Mouse (Mus musculus): ENCODE measurements at regions not wholly inside any gene's neighbourhood (a gene's known extent, or its start where the extent isn't known, plus 50 kb on each side); places are given as distances from the start of the nearest gene placed in this dataset.

GRCm38 (mm10) chr13:110978022-110978421 is 276.8 kb upstream of the Actbl2 start:
- WGBS = 85% methylated on average over 3 of the region's 3 CpGs
- Histone ChIP-seq H3K4me2 (no peak overlapping the region), H3K9ac (no peak overlapping the region), H3K27me3 (no peaks in the 10 kb centered on the region), H3K27ac (no peak overlapping the region), H3K9me3 (no peaks in the 10 kb centered on the region), H3K4me1 (no peaks in the 10 kb centered on the region), H3K4me3 (no peak overlapping the region), H3K36me3 (no peaks in the 10 kb centered on the region)
- ATAC-seq (ENCODE audit: insufficient number of reproducible peaks, low FRiP score, low TSS enrichment, low read depth) = no peak

DNA sequence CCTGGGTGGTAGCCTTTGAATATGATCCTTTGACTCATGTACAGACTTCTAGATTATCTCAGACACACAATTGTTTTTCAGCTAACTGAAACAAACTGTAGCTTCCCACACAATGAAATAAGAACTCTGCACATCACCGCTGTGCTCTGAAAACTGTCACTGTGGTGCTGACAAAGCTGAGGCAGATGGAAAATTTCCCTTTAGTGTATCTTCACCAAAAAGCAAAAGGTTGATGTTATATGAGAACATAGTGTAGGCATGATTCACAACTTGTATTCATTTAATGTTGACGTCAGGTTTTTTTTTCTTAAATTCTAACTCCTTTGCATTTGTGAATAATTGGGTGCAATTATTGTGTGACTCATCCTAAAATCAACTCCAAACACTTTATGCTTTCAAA is 264.1 kb upstream of the Actbl2 start:
- H3K9ac ChIP-seq = no peak overlapping the region
- no peaks in the 10 kb centered on the region for H3K4me1 ChIP-seq
- no peaks in the 10 kb centered on the region for H3K27me3 ChIP-seq
- H3K4me2 ChIP-seq = no peak overlapping the region
- H3K27ac ChIP-seq = no peak overlapping the region
- ATAC-seq (ENCODE audit: insufficient number of reproducible peaks, low FRiP score, low TSS enrichment, low read depth) = no peak
- WGBS = 82% methylated on average over 2 of the region's 2 CpGs
- no peaks in the 10 kb centered on the region for H3K9me3 ChIP-seq
- no peaks in the 10 kb centered on the region for H3K36me3 ChIP-seq
- H3K4me3 ChIP-seq = no peak overlapping the region

DNA sequence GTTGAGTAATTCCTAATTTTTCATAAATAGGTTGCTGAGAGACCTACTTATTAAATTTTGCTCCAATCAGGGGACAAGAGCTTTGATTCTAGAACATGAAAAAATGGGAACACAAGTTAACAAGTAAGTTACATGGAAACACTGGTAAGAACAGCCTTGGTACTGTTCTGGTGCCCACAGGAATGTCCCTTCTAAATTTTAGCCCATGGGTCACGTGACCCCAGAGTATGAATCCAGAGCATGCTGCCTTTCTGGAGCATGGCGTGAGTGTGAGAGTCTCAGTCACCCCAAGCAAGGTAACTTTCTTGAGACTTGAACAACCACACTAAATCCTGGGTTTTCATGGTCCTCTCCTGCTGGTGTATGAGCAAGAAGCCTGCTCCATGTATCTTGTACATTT is 263.7 kb upstream of the Actbl2 start:
- ATAC-seq (ENCODE audit: insufficient number of reproducible peaks, low FRiP score, low TSS enrichment, low read depth) = no peak

DNA sequence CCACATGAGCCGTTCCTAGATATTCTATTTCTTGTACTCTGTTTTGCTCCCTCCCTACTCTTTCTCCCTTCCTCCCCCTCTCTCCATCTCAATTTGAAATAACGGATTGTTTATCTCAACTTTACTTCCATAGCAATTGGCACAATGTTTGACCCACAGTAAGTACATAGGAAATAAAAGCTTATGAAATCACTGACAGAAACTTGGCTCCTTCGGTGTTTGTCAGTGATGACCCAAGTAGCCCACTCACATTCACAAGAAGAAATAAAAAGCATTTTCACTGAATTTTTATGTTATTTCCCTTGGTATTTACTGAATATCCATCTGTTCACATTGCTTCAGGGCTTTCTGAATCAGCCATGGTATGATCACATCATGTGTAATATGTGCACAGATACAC is 260.2 kb upstream of the Actbl2 start:
- no peak overlapping the region for H3K4me2 ChIP-seq
- H3K36me3 ChIP-seq = no peaks in the 10 kb centered on the region
- no peaks in the 10 kb centered on the region for H3K4me1 ChIP-seq
- H3K27me3 ChIP-seq = no peaks in the 10 kb centered on the region
- H3K27ac ChIP-seq = no peak overlapping the region
- WGBS = 83% methylated on average over 3 of the region's 3 CpGs
- ATAC-seq (ENCODE audit: insufficient number of reproducible peaks, low FRiP score, low TSS enrichment, low read depth) = no peak
- no peak overlapping the region for H3K9ac ChIP-seq
- no peaks in the 10 kb centered on the region for H3K9me3 ChIP-seq
- no peak overlapping the region for H3K4me3 ChIP-seq

More for the DNA sequence above, 263.7 kb upstream of the Actbl2 start:
- H3K4me2 ChIP-seq = no peak overlapping the region
- H3K4me3 ChIP-seq = no peak overlapping the region
- no peaks in the 10 kb centered on the region for H3K36me3 ChIP-seq
- H3K9me3 ChIP-seq = no peaks in the 10 kb centered on the region
- H3K27me3 ChIP-seq = no peaks in the 10 kb centered on the region
- WGBS = 80% methylated on average over 2 of the region's 2 CpGs
- H3K27ac ChIP-seq = no peak overlapping the region
- H3K9ac ChIP-seq = no peak overlapping the region
- H3K4me1 ChIP-seq = no peaks in the 10 kb centered on the region

DNA sequence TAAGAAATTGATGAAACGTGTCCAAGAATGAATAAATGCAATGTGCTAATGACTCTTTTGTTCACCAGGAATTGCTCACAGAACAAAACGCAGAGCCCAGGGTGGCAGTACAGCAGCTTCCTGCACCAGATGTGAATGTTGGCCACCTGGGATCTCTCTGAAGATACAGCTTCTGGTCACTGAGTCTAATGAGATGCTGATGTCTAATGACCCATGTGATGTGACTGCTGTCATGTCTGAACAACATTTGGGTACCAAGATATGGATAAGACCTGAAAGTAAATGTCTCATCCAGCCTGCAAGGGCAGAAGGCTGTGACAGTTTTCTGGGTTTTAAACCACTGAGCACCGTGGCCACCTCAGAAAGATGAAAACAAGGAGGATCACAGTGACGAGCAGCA is 252.1 kb upstream of the Actbl2 start:
- no peak overlapping the region for H3K4me3 ChIP-seq
- H3K36me3 ChIP-seq = no peaks in the 10 kb centered on the region
- no peak overlapping the region for H3K27ac ChIP-seq
- H3K9me3 ChIP-seq = no peaks in the 10 kb centered on the region
- ATAC-seq (ENCODE audit: insufficient number of reproducible peaks, low FRiP score, low TSS enrichment, low read depth) = no peak
- H3K4me2 ChIP-seq = no peak overlapping the region
- no peak overlapping the region for H3K9ac ChIP-seq
- WGBS = 79% methylated on average over 4 of the region's 4 CpGs
- H3K4me1 ChIP-seq = no peaks in the 10 kb centered on the region
- H3K27me3 ChIP-seq = no peaks in the 10 kb centered on the region

- Histone ChIP-seq H3K4me2 (no peak overlapping the region), H3K4me1 (no peaks in the 10 kb centered on the region), H3K9me3 (no peaks in the 10 kb centered on the region), H3K9ac (no peak overlapping the region), H3K27ac (no peak overlapping the region), H3K4me3 (no peak overlapping the region), H3K27me3 (no peaks in the 10 kb centered on the region), H3K36me3 (no peaks in the 10 kb centered on the region)
- 68% methylated on average over 4 of the region's 4 CpGs for WGBS
- no peak for ATAC-seq (ENCODE audit: insufficient number of reproducible peaks, low FRiP score, low TSS enrichment, low read depth)
These were observed 240.7 kb upstream of the Actbl2 start for GRCm38 (mm10) chr13:111014142-111014541.

- Histone ChIP-seq H3K27ac (no peak overlapping the region), H3K4me3 (no peak overlapping the region), H3K4me1 (no peaks in the 10 kb centered on the region), H3K27me3 (no peaks in the 10 kb centered on the region), H3K9ac (no peak overlapping the region), H3K4me2 (no peak overlapping the region), H3K36me3 (no peaks in the 10 kb centered on the region), H3K9me3 (no peaks in the 10 kb centered on the region)
- no peak for ATAC-seq (ENCODE audit: insufficient number of reproducible peaks, low FRiP score, low TSS enrichment, low read depth)
- 36% methylated on average over 2 of the region's 2 CpGs for WGBS
These were observed 224.7 kb upstream of the Actbl2 start for GRCm38 (mm10) chr13:111030111-111030510.

DNA sequence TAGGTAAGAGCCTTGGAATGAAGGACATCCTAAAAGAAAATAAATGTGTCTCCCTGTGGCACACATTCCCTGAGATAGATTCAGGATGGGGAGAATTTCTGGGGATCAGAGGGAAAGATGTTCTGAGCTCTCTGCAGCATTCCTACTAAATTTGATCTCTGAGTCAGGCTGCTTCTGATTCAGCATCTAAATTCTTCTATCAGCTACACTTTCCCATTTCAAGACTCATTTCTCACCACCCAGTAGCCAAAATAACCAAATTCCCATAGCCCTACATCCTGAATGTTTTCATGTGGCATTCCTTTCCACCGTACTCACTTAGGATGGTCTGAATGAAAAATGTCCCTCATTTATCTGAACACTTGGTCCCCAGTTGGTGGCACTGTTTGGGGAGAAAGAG is 223.2 kb upstream of the Actbl2 start:
- Histone ChIP-seq H3K27me3 (no peaks in the 10 kb centered on the region), H3K36me3 (no peaks in the 10 kb centered on the region), H3K4me1 (no peaks in the 10 kb centered on the region), H3K27ac (no peak overlapping the region), H3K9ac (no peak overlapping the region), H3K4me3 (no peak overlapping the region), H3K9me3 (no peaks in the 10 kb centered on the region), H3K4me2 (no peak overlapping the region)
- no peak for ATAC-seq (ENCODE audit: insufficient number of reproducible peaks, low FRiP score, low TSS enrichment, low read depth)
- 78% methylated on average over 1 of the region's 1 CpGs for WGBS

- ATAC-seq (ENCODE audit: insufficient number of reproducible peaks, low FRiP score, low TSS enrichment, low read depth) = no peak
- Histone ChIP-seq H3K27ac (no peak overlapping the region), H3K4me2 (no peak overlapping the region), H3K36me3 (no peaks in the 10 kb centered on the region), H3K27me3 (no peaks in the 10 kb centered on the region), H3K4me1 (no peaks in the 10 kb centered on the region), H3K9ac (no peak overlapping the region), H3K9me3 (no peaks in the 10 kb centered on the region), H3K4me3 (no peak overlapping the region)
- WGBS = 45% methylated on average over 2 of the region's 2 CpGs
These were observed 211.2 kb upstream of the Actbl2 start for GRCm38 (mm10) chr13:111043637-111044036.

GRCm38 (mm10) chr13:111044328-111045002 is 210.3 kb upstream of the Actbl2 start:
- ATAC-seq (ENCODE audit: insufficient number of reproducible peaks, low FRiP score, low TSS enrichment, low read depth) = no peak
- H3K36me3 ChIP-seq = no peaks in the 10 kb centered on the region
- 56% methylated on average over 10 of the region's 10 CpGs for WGBS
- no peak overlapping the region for H3K4me3 ChIP-seq
- H3K9me3 ChIP-seq = no peaks in the 10 kb centered on the region
- H3K27ac ChIP-seq = no peak overlapping the region
- H3K9ac ChIP-seq = no peak overlapping the region
- no peaks in the 10 kb centered on the region for H3K27me3 ChIP-seq
- no peak overlapping the region for H3K4me2 ChIP-seq
- H3K4me1 ChIP-seq = no peaks in the 10 kb centered on the region

GRCm38 (mm10) chr13:111050097-111050496 is 204.7 kb upstream of the Actbl2 start:
- H3K4me1 ChIP-seq = no peaks in the 10 kb centered on the region
- H3K4me3 ChIP-seq = no peak overlapping the region
- H3K36me3 ChIP-seq = no peaks in the 10 kb centered on the region
- H3K4me2 ChIP-seq = no peak overlapping the region
- H3K27me3 ChIP-seq = no peaks in the 10 kb centered on the region
- WGBS = 41% methylated on average over 6 of the region's 6 CpGs
- H3K9me3 ChIP-seq = no peaks in the 10 kb centered on the region
- no peak for ATAC-seq (ENCODE audit: insufficient number of reproducible peaks, low FRiP score, low TSS enrichment, low read depth)
- no peak overlapping the region for H3K9ac ChIP-seq
- H3K27ac ChIP-seq = no peak overlapping the region

- no peaks in the 10 kb centered on the region for H3K36me3 ChIP-seq
- no peak for ATAC-seq (ENCODE audit: insufficient number of reproducible peaks, low FRiP score, low TSS enrichment, low read depth)
These were observed 199.0 kb upstream of the Actbl2 start for GRCm38 (mm10) chr13:111055817-111056216.

GRCm38 (mm10) chr13:111087753-111088152 is 167.1 kb upstream of the Actbl2 start:
- Histone ChIP-seq H3K36me3 (no peaks in the 10 kb centered on the region), H3K9ac (no peak overlapping the region), H3K27ac (no peak overlapping the region), H3K9me3 (no peaks in the 10 kb centered on the region), H3K27me3 (no peaks in the 10 kb centered on the region), H3K4me3 (no peak overlapping the region), H3K4me1 (no peaks in the 10 kb centered on the region), H3K4me2 (no peak overlapping the region)
- WGBS = 62% methylated on average over 2 of the region's 2 CpGs
- ATAC-seq (ENCODE audit: insufficient number of reproducible peaks, low FRiP score, low TSS enrichment, low read depth) = no peak

More at GRCm38 (mm10) chr13:111055817-111056216, 199.0 kb upstream of the Actbl2 start:
- 28% methylated on average over 2 of the region's 2 CpGs for WGBS
- Histone ChIP-seq H3K9ac (no peak overlapping the region), H3K4me1 (no peaks in the 10 kb centered on the region), H3K27me3 (no peaks in the 10 kb centered on the region), H3K4me2 (no peak overlapping the region), H3K4me3 (no peak overlapping the region), H3K27ac (no peak overlapping the region), H3K9me3 (no peaks in the 10 kb centered on the region)

All from limb, embryonic 15.5 days (tissue).